Mouse (Mus musculus): ENCODE measurements around the gene Ankrd11.
"Not testable (repeated sequence)": the region's sequence is repeated elsewhere in the genome, so short reads cannot be mapped to it uniquely, and the experiment has no call there.

Ankrd11 gene

DNA sequence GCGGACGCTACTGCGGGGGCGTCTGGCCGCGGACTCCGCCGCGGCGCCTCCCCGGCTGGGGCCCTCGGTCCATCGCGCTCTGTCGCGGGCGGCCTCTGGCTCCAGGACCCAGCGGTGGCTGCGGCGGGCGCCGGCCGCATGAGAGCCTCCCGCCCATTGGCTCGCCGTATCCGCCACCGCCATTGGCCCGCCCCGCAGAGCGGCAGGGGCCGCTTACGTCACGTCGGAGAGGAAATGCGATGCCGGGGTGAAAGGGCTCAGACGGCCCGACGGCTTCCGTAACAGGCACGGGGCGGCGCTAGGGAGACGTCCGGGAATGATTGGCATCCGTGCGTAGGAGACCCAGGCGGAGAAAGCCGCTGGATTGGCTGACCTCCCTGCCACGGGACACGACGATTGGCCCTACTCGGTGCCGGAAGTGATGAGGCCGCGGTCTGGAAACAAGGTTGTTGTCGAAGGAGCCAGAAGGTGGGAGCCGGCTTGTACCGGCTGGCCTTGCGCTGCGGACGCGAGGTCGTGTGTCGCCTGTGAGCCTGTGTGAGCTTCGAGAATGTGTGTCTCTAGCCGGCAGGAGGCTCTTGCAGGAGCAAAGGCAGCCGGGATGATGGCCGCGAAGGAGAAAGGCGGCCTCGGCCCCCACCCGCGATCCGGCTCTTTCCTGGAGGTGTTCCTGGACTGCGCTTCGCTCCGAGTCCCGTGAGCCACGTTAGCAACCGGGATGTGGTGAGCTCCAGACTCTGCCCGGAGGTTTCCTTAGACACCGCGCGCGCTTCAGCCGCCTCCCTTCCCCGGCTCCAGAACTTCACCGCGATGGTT is at the start of gene Ankrd11:
TSS of gene Ankrd11 (minus strand) at position 120 of the 816 bp plus-strand sequence.
- in situ Hi-C loops (cut with MseI, MboI) = no loop called here

DNA sequence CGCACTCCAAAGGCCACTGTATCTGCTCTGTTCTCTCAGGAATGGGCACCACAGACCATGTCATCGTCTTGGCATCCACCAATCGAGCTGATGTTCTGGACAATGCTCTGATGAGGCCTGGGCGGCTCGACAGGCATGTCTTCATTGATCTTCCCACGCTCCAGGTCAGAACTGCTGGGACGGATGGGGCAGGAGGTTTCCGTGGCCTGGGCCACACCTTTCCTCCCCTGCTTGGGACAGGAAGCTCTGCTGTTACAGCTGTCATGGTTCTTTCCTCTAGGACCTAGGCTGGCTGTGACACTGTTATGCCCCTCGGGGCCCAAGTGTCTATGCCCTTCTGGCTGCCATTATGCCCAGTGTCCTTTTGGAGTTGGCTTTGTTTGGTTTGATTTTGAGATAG is 45.2 kb upstream of the Ankrd11 start:
- in situ Hi-C loops (cut with MseI, MboI) = no loop called here

DNA sequence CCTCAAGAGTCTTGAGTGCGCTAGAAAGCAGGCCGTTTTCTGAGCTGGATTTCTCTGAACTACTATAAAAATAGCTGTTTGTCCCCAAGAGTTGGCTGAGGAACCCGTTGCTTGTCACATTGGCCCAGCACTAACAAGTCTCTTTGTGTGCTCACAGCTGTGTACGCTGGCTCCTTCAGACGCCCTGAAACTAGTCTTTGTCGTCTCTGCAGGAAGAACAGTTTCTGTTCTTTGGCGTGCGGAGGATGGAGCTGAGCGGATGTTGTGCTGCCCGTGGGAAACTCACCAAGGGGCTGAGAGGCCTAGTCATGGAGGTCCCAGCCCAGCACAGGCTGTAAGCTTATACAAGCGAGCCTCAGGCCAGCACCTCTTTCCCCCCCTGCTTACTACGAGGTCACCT is 41.5 kb upstream of the Ankrd11 start:
- in situ Hi-C loops (cut with MseI, MboI) = no loop called here

DNA sequence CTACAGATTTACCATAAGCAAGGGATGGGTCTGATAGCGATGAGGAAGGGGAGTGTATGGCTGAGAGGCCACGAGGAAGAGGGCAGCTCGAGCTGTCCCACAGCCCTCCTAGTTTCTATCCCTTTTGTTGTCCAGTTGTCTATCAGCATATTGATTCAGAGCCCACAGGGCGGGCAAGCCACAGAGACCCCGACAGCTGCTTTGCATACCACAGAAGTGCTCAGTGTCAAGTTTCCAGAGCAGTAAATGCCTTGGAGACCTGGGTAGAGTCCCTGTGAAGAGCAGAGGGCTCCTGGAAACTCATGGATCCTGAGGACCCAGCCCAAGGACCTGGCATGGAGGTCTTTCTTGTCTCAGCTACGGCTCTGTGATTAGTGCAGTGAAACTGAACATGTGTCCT is 40.9 kb upstream of the Ankrd11 start:
- in situ Hi-C loops (cut with MseI, MboI) = no loop called here

DNA sequence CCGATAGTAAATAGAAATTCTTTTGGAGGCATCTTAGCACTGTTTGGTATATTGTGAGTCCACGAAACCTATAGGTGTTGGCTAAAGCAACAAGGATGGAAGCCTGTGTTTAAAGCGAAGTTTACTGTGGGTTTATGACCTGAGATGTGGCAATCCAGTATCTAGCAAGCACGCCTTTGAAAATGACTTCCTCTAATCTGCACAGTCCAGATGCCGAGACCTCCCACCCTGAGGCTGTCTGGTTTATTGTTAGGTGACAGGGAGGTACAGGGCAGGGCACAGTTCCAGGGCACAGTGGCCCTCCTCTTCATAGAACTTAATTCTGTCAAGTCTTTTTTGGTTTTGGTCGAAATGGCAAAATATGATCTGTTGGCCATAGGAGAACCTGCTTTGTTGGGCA is 35.1 kb upstream of the Ankrd11 start:
- in situ Hi-C loops (cut with MseI, MboI) = no loop called here

DNA sequence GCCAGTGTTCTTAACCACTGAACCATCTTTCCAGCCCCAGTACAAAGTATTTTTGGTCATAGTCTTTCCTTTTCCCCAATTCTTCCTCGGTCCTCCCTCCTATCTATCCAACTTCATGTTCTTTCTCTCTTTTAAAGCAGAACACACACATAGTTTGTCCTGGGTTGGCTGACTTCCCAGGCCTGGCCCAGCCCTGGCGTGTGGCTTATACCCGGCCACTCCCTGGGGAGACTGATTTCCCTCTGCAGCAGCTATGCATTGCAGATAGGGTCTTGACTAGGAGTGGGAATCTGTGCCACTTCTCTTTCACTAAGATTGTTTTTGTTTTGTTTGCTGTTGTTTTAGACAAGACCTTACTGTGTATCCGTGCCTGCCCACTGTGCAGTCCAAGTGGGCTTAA is 29.1 kb upstream of the Ankrd11 start:
- in situ Hi-C loops (cut with MseI, MboI) = no loop called here

DNA sequence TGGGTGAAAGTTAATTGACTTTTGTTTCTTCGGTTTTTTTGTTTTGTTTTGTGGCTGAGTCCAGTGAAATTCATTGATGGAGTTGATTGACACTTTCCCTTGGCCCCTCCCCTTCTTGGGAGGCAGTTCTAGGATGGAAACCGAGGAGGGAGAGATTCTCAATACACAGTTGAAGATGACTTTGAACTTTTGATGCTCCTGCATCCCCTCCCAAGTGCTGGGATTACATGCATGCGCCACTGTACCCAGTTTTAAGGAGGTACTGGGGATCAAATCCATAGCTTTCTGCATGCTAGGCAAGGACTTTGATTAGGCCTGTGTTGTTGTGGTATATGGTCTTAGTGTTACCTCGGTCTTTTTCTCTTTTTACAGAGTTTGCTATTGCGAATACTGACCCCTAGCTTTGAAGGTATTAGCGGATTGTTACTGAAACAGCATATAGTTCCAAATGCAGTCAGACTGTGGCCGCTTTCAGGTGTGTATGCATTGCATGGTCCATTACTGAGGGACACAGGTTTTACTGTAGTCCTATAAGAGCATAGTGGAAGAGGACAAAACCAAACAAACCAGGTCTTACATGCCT is 24.1 kb upstream of the Ankrd11 start:
- in situ Hi-C loops (cut with MseI, MboI) = no loop called here

DNA sequence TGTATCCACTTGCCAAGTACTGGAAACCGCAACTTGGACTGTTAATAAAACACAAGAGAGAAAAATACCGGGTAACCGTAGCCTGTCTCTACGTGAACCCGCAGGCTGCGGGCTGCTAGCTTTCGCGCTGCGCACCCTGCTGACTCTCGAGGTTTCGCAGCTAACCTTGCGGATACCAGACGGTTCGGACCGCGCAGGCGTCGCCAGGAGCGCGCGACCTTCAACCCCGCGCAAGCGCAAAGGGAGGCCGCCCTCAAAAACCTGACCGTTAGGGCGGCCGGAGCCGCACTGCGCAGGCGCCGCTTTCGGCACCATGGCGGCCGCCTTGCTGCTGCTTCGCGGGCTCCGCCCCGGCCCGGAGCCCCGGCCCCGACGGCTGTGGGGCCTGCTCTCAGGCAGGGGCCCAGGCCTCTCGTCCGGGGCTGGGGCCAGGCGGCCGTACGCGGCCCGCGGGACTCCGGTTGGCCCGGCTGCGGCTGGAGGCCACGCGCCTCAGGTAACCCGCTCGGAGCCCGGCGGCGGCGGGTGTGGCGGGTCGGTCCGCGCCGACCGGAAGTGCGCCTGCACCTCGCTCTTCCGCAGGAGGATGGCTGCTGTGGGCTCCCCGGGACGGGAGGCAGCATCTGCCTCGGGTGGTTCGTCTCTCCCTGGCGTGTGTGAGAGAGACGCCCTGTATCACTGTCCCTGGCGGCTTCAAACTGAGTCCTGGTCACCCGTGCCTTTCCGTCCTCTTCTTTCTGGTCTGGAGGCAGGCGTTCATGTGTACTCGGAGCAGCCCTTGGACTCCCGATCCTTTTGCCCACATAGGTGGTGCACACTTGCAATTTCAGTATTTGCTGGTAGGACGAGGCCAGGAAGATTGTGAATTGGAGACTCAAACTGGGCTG is 23.4 kb upstream of the Ankrd11 start:
- in situ Hi-C loops (cut with MseI, MboI) = no loop called here

DNA sequence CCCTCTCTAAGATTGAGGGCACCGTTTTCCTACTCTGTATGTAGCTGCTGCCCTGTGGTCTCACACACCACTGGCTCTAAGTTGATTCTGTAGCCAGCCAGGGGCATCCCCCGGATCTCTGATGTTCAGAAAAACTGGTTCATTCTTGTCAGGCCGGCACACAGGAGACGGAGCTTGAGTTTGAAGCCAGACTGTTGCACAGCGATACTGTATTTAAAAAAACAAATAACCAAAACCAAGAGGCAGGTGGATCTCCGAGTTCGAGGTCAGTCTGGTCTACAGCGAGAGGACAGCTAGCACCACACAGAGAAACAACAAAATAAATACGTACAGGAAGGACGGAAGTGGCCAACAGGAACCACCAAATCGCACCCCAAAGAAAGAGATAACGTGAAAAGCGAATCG is 22.7 kb upstream of the Ankrd11 start:
- in situ Hi-C loops (cut with MseI, MboI) = no loop called here

DNA sequence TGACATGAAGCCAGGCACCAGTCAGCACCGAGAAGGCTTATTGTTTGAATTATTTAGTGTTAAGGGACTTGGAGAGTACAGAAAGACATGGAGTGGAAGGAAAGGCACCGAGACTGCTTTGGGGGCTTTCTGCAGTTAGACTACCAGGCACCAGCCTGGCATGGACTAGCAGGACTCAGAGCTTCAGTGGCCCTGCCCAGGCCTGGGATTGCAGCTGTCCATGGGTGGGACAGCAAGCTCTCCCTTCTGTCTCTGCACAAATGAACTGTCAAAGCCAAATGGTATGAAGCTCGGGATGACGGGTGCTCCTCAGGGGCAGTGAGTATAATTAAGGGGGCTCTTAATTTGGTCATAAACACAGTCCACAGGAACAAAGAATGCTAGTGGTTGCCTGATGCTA is 22.0 kb upstream of the Ankrd11 start:
- in situ Hi-C loops (cut with MseI, MboI) = no loop called here

DNA sequence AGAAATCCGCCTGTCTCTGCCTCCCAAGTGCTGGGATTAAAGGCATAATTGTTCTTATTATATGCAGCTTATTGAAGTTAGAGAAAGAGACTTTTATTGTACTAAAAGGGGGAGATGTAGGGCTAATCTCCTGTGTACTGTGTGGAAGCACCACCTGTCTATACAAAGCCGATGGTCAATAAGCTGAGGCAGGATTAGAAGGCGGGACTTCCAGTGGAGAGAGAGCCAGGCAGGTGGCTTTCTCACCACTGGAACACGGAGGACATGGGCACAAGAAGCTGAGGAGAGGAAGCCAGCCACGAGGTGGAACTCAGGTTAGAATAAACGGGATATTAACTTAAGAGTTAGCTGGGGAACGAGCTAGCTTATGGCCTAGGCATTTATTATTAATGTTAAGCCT is 20.6 kb upstream of the Ankrd11 start, which contains the start of gene Spg7:
TSS of gene Spg7 (plus strand) at position 222 of the 400 bp plus-strand sequence.
- in situ Hi-C loops (cut with MseI, MboI) = no loop called here

DNA sequence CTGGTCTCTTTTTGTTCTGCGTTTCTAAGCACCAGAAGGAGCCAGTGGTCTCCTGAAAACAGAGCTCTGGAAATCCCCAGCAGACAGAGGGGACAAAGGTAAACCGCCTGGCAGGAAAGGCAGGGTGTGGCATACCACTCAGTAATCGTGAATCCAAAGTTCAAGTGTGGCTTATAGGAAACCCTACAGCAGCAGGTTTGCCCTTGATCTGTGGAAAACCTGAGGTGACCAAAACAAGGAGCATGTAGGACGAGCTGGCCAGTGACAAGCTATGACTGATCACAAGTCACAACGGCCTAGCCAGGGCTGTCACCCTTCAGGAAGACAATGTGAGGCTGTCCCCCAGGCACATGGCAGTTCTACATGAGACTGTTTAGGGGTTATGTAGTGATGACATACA is 9.4 kb upstream of the Ankrd11 start:
- in situ Hi-C loops (cut with MseI, MboI) = no loop called here

DNA sequence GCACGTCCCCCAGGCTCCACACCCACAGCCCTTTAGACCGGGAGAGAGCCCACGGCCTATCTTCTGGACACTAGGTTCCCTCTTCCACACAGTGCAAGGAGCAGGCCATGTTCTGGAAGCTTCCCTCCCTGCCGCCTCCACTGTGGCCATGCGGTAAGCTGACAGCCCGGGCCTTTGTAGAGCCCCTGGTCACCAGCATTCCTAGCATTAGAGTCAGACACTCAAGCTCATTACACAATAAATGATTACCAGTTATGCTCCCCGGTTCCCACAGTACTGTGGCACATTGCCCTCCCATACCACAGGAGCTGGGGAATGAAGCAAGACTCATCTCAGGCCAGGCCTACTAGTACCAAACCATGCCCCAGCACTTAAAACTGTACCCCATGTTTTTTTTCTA is 6.3 kb upstream of the Ankrd11 start:
- in situ Hi-C loops (cut with MseI, MboI) = no loop called here

DNA sequence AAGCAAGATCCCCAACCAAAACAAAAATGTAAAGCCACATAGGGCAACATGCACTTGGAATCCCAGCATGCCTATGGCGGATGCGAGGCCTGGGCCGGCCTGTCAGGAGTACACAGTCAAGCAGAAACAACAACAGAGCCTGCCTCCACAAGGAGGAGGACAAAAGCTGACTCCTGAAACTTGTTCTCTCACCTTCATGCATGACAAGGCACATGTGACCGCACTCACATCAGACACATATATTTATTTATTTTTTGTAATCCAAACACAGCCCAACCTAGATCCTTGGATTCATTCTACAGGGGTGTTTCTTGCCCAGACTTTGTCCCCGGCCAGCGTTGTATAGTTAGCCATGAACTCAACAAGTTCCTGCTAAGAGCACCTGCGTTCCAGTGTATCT is 5.8 kb upstream of the Ankrd11 start:
- in situ Hi-C loops (cut with MseI, MboI) = no loop called here

DNA sequence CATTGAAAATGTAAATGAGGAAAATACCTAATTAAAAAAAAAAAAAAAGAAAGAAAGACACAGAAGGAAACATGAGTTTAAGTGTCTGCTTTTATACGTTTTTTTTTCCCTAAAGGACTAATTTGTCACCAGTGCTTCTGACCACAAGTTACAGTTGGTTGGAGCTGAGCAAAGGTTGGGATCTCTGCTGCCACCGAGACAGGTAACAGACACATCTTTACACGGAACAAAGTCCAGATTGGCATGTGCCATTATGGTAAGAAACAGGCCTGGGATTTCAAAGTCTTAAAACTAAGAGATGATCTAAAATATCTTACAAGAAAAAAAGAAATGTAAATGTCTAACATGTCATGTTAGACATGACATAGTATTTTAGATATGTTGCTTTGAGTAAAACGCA is 4.6 kb upstream of the Ankrd11 start:
- in situ Hi-C loops (cut with MseI, MboI) = no loop called here

DNA sequence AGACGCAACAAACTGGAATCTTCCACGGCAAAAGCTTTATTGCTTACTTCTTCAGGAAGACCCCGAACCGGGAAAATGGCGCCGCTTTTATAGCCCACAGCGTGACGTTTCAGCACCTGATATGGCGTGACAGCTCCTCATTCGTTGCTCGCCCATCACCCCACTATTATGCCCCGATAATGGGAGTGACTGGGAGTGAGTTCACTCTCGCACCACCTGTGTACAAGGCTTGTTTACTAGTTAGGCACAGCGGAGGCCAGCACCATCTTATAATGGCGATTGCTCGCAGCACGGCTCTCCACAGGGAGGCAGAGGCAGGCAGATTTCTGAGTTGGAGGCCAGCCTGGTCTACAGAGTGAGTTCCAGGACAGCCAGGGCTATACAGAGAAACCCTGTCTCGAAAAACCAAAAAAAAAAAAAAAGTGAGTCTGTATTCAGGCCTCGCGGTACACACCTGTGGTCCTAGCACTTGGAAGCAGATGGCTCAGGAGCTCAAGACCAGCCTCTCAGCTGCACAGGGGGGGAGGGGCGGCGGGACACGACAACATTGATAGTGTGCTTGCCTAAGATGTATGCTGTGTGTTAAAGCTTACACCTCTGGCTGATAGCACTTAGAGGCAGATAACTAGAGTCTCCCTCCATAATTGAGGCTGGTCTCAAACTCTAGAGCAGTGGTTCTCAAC is 2.8 kb upstream of the Ankrd11 start:
- in situ Hi-C loops (cut with MseI, MboI) = not testable (repeated sequence)

DNA sequence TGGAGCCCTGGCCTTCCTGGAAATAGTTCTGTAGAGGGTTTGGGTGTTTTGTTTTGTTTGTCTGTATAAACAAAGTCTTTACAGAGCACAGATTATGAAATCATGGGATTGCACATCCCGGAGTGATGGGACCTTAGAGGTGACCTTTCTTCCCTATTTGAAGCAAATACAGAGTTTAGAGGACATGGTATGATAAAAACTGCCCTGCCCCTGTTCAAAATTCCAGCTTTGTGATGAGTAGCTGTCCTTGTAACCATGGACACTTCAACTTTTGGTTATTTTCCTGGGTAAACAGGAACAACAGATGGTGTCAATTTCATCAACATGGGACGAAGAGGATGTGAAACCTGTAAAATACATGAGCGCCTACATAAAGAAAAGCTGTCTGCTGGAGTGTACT is 1.9 kb upstream of the Ankrd11 start:
- in situ Hi-C loops (cut with MseI, MboI) = no loop called here

DNA sequence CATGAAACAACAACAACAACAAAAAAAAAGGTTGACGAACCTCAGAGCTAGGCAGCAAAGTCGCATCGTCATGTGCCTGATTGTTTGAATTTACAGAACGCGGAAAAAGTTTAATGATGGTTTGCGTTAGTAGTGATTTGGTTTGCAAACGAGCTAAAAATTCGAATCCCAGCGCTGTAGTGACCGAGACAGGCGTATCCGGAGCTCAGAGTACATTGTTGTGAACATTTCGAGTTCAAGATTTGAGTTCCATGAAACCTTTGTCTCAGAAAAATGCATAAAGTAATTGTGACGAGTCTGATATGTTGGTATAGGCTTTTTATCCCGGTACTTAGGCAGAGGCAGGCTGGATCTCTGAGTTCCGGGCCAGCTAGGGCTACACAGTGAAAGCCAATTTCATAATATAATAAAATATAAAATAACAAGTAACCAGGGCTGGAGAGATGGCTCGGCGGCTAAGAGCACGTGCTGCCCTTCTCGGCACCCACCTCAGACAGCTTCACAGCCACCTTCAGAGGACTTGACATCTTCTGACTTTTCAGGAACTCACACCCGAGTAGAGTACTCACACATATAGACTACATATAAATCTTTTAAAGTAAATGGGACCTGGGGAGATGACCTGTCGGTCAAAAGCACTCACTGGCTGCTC is 1.0 kb upstream of the Ankrd11 start:
- in situ Hi-C loops (cut with MseI, MboI) = no loop called here

DNA sequence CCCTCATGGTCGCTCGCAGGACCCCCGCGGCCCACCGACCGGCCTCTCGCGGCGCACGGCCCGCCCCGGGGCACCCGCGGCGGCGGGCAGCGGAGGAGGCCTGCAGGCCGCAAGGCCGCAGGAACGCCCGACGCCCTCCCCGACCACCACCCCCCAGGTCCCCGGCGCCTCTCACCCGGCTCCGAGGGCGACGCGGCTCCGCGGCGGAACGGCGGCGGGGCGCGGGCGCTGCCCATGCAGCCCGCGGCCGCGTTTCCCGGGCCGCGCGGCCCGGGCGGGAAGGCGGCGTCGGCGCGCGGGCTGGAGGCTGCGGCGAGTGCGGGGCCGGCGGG is 337 bp downstream of the Ankrd11 start:
- in situ Hi-C loops (cut with MseI, MboI) = no loop called here

DNA sequence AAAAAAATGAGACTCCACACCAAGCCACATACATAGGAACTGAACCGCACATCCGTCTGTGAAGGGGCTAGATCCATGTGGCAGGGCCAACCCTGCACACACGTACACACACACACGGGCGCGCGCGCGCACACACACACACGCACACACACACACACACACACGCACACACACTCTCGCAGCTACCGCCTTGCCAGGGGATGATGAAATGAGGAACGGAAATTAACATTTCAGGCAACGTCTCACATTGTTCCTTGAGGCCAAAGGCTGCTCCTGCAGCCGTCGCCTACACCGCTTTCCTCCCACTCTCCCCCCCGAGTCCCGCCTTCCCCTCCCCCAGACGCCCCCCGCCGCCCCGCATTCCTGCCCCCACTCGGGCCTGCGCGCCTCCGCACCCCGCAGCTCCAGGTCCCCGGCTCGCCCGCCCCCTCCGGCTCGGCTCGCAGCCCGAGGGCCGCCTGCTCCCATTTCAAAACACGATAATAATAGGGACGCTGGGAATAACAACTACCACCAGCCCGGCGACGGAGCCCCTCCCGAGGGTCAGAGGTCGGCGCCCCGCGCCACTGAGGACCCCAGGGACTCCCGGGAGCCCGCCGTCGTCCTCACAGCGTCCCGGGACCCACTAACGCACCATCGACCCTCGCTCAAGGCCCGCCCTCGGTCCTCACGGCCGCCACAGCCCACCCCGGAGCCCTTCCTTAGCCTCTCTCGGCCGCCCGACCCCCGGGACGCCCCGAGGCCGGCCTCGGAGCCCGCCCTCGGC is 886 bp downstream of the Ankrd11 start:
- in situ Hi-C loops (cut with MseI, MboI) = no loop called here
